Mouse (Mus musculus) liver, embryonic 11.5 days (tissue): ENCODE data around the gene Zbtb32. TPM values are rescaled to one million over a fixed set of nuclear protein-coding genes. Genes with fewer than 3 reads are reported as not detected.

Experiments used
- ATAC-seq: fragments of 200-750 bp; cut with Nextera tagmentation; replicated peaks from 2 replicates; pipeline ENCODE4 v1.8.0; 2017; ENCODE audit warnings: moderate number of reproducible peaks, mild to moderate bottlenecking, moderate TSS enrichment, moderate library complexity; ENCODE audit not compliant: low FRiP score
- DNase-seq: peaks from one replicate; pipeline ENCODE4 v3.0.0-alpha.2; 2017; ENCODE audit warnings: low spot score
- H3K27ac ChIP-seq: fragments of 300-500 bp; sonication (generic); 2 replicates; pipeline ENCODE4 v1.5.1; 2014; ENCODE audit warnings: mild to moderate bottlenecking, low read depth, low read length, control low read depth
- H3K27me3 ChIP-seq: fragments of 300-500 bp; sonication (generic); replicated peaks from 2 replicates; pipeline ENCODE4 v1.6.1; 2014; ENCODE audit warnings: low read length, mixed read lengths; ENCODE audit not compliant: control insufficient read depth, insufficient read depth
- H3K36me3 ChIP-seq: fragments of 300-500 bp; sonication (generic); 2 replicates; pipeline ENCODE4 v1.6.1; 2014; ENCODE audit warnings: mild to moderate bottlenecking, low read length, moderate library complexity, mixed read lengths; ENCODE audit not compliant: control insufficient read depth, insufficient read depth
- H3K4me1 ChIP-seq: fragments of 300-500 bp; sonication (generic); replicated peaks from 2 replicates; pipeline ENCODE4 v1.6.1; 2014; ENCODE audit warnings: low read length, mixed read lengths; ENCODE audit not compliant: control insufficient read depth, insufficient read depth
- H3K4me2 ChIP-seq: fragments of 300-500 bp; sonication (generic); 2 replicates; pipeline ENCODE4 v1.6.1; 2014; ENCODE audit warnings: mild to moderate bottlenecking, control low read depth, moderate library complexity
- H3K4me3 ChIP-seq: fragments of 300-500 bp; sonication (generic); 2 replicates; pipeline ENCODE4 v1.5.1; 2014; ENCODE audit warnings: low read depth, low read length, control low read depth
- H3K9ac ChIP-seq: fragments of 300-500 bp; sonication (generic); 2 replicates; pipeline ENCODE4 v1.6.1; 2014; ENCODE audit warnings: low read depth, low read length, control low read depth
- H3K9me3 ChIP-seq: fragments of 300-500 bp; sonication (generic); 2 replicates; pipeline ENCODE4 v1.6.1; 2016; ENCODE audit warnings: low read length, inconsistent platforms, mixed read lengths; ENCODE audit not compliant: control insufficient read depth
- WGBS: fragments of 180-500 bp; shearing (Covaris S2); extraction: QIAGEN DNeasy Blood & Tissue Kit; methylation state at CpG from one replicate; pipeline ENCODE4 v1.1.7; 2014; 5-methylcytosine and 5-hydroxymethylcytosine counted together
- polyA plus RNA-seq: library from polyadenylated mRNA; unstranded; fragments of >200 nt; fragmentation: Nextera tagmentation; extraction: Ambion mirVana; gene quantifications from 2 replicates; pipeline ENCODE4 v1.2.1, GENCODE M21; 2014

Gene Zbtb32
- polyA plus RNA-seq, 1 experiment from 2014 or later = 0.25 TPM

DNA sequence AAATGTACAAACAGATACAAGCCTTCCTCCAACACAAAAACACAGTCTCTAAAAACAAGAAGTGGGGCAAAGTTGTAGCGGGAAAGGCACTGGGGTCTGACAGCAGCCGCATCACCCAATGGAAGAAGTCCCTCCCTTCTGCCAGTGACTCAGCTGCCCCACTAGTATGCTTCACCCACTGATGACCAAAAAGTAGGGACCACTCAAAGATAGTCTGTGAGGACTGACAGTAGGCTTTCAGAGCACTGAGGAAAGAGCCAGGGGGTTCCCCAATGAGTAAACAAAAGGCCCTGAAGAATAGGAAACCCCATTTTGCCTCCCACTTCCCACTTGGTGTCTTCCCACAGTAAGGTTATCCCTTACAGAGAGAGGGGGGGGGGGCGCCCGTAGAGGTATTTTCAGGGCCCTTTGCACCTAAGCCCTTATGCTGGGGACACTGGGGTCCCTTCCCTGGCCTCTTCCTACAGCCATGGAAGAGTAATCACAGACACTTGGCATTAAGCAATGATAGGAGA, 4.1 kb downstream of the Zbtb32 start:
- Histone ChIP-seq H3K27me3 (no peaks in the 10 kb centered on the region), H3K9me3 (no peaks in the 10 kb centered on the region), H3K9ac (no peak overlapping the region), H3K36me3 (no peaks in the 10 kb centered on the region), H3K27ac (no peak overlapping the region), H3K4me1 (peaks cover 7% of the 10 kb centered on the region), H3K4me3 (no peak overlapping the region), H3K4me2 (no peak overlapping the region)
- DNase-seq (no peak), ATAC-seq (no peak)
- WGBS = 66% methylated on average over 3 of the region's 4 CpGs

DNA sequence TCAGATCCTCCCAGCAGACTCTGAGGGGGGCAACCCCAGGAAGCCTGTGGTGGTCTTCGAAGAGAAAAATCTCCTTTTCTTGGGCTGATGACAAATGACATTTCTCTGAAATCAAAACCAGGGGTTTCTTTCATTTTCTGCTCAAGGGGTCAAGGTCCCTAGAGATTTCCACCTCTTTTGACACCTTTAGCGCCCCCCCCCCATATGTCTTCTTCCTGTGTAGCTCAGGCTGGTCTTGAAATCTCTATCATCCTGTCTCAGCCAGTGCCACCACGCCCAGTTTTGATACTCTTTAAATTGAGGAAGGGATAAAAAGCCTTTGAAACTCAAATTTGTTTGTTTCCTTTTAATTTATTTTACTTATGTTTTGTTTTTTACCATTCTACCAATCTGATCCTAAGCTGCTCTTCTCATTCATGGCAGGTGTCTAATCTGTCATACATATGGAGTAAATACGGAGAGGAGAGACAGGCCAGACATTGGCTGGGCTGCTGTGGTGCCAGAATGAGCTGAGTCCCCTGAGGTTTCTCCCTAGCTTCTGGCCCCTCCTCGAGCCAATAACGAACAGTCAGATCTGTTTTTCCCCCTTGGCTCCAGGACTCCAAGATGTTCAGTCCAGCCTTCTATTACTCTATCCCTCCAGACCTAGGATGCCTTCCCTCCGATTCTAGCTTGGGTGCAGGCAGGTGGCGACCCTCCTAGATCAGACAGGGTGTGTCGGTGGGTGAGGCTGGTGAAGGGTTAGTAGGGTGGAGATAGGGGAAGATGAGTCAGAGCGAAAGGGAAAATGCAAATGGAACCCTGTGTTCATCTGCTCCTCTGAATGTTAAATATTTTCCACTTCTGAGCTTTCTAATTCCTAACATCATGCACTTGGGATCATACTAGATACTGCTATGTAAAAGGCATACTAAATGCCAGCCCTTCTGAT, 4.9 kb downstream of the Zbtb32 start:
- Histone ChIP-seq H3K4me3 (no peak overlapping the region), H3K4me1 (peaks cover 6% of the 10 kb centered on the region), H3K27ac (no peak overlapping the region), H3K4me2 (no peak overlapping the region), H3K9ac (no peak overlapping the region), H3K9me3 (no peaks in the 10 kb centered on the region), H3K36me3 (no peaks in the 10 kb centered on the region), H3K27me3 (no peaks in the 10 kb centered on the region)
- DNase-seq (no peak), ATAC-seq (no peak)
- WGBS = 63% methylated on average over 10 of the region's 10 CpGs

DNA sequence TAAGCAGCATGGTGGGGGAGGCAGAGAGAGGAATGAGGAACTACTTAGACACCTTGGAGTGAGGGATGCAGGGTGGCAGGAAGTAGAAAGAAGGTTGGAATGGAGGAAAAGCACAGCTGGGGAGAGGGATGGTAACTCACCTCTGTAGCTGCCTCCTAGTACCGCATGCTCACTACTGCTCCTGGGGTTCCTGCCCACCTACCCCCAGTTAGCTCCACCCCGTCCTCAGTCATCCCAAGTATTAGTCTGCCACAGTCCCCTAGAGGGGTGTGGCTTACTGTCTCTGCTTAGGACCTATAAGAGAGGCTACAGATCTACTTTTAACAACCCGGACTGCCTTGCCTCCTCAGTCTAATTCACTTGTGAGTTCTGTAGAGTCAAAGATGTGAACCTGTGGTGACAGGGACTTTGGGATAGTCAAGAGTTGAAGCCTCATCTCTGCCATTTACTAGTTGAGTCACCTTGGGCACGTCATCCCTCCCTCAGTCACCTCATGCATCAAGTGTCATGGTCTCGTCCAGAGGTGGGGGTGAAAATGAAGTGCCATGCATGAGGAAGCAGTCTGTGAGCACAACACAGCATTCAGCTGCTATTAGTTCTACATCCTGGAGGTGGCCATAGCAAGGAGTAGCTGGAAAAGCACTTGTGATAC, 5.8 kb downstream of the Zbtb32 start:
- Histone ChIP-seq H3K9me3 (no peaks in the 10 kb centered on the region), H3K4me1 (peaks cover 6% of the 10 kb centered on the region), H3K9ac (no peak overlapping the region), H3K27ac (no peak overlapping the region), H3K4me2 (no peak overlapping the region), H3K4me3 (no peak overlapping the region), H3K27me3 (no peaks in the 10 kb centered on the region), H3K36me3 (no peaks in the 10 kb centered on the region)
- DNase-seq (no peak), ATAC-seq (no peak)
- 48% methylated on average over 5 of the region's 5 CpGs for WGBS

DNA sequence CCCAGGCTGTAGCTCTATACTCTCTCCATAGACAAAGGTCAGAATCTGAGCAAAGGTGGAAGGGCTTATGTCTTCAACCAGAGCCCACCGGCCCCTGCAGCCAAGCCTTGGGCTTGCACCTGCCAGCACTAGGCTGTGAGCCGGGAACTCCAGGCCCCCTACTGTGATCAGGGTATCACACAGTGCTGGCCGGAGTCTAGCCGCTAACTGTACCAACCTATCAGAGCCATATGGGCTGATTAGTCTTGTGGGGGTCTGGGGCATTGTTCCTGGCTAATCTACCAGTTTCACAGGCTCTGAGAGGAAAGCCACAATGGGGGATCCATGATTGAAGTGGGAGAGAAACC, 7.1 kb downstream of the Zbtb32 start:
- no peak for DNase-seq
- no peak overlapping the region for H3K27ac ChIP-seq
- WGBS = 64% methylated on average over 4 of the region's 4 CpGs
- H3K36me3 ChIP-seq = peaks cover 5% of the 10 kb centered on the region; the same call in 1 of the 2 replicates
- no peak overlapping the region for H3K4me3 ChIP-seq
- no peak for ATAC-seq
- no peaks in the 10 kb centered on the region for H3K27me3 ChIP-seq
- H3K4me1 ChIP-seq = peaks cover 11% of the 10 kb centered on the region
- no peak overlapping the region for H3K9ac ChIP-seq
- no peak overlapping the region for H3K4me2 ChIP-seq
- no peaks in the 10 kb centered on the region for H3K9me3 ChIP-seq

DNA sequence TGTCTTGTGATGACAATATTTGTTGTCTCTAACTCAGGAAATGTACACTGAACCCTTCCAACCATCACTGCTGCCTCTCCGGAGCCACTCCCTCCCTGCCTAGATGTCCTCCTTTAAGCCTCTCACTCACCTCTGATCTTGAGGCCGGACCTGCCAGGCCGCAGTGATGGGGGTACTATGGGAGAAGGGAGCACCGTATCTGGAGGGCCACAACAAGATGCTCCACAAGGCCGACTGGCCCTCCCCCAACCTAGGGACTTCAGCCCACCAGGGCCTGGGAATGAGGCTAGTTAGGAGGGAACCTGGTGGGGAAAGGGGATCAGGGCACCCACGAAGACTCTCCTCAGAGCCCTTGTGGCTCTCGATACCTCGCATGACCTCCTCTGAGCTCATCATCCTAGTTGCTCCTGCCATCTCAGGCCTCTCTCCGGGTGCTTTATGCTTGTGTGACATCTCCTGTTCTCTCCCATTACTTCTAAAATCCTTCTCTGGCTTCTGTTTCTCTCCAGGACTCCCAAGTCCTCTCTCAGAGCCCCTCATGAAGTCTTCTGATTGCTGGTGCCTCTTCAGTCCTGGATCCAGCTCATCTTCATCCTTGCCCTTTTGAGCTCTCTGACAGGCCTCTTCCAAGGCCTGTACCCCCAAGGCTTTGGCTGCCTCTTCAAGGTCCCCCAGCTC, 7.6 kb downstream of the Zbtb32 start:
- H3K4me2 ChIP-seq = no peak overlapping the region
- no peak for ATAC-seq
- H3K9me3 ChIP-seq = no peaks in the 10 kb centered on the region
- H3K4me1 ChIP-seq = peaks cover 11% of the 10 kb centered on the region
- H3K27me3 ChIP-seq = no peaks in the 10 kb centered on the region
- no peak for DNase-seq
- no peak overlapping the region for H3K27ac ChIP-seq
- H3K4me3 ChIP-seq = no peak overlapping the region
- H3K9ac ChIP-seq = no peak overlapping the region
- WGBS = 82% methylated on average over 9 of the region's 9 CpGs
- H3K36me3 ChIP-seq = peaks cover 8% of the 10 kb centered on the region; the same call in 1 of the 2 replicates

DNA sequence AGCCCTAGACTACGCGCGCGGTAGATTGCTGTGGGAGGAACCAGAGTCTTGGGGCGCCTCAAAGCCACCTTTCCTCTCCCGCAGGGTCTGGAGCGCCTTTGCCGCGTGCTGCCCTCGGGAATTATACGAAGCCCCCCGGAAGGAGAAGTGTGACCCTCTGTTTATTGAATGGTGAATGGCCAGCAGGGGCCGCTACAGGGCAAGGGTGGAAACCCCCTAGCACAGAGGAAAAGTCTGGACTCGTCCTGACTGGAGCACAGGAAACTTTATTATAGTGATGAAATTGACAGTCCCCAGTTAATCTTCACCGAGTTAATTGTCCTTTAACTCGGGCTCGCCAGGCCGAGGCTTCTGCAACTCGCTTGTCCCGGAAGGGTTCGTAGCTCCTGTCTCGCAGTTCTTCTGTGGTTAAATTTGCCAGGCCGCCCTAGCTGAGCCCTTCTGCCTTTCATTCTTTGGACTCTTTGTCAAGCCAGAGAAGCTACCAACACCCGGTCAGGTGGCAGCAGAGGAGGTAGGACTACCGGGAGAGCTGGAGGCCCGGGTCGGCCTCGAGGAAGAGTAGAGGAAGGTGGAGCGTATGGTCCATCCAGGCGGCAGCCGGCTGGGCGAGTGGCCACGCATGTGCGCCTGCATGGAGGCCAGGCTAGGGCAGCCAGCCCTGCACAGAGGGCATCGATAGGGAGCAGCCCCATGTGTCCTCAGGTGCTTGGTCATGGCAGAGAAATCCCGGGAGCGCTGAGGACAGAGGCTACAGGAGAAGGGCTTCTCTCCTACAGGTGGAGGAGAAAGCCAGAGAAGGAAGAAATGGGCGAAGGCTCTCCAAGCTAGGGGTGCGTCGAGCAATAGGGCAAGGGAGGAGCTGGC, 9.0 kb downstream of the Zbtb32 start:
- H3K4me1 ChIP-seq = peaks cover 11% of the 10 kb centered on the region
- 32% methylated on average over 39 of the region's 40 CpGs for WGBS

DNA sequence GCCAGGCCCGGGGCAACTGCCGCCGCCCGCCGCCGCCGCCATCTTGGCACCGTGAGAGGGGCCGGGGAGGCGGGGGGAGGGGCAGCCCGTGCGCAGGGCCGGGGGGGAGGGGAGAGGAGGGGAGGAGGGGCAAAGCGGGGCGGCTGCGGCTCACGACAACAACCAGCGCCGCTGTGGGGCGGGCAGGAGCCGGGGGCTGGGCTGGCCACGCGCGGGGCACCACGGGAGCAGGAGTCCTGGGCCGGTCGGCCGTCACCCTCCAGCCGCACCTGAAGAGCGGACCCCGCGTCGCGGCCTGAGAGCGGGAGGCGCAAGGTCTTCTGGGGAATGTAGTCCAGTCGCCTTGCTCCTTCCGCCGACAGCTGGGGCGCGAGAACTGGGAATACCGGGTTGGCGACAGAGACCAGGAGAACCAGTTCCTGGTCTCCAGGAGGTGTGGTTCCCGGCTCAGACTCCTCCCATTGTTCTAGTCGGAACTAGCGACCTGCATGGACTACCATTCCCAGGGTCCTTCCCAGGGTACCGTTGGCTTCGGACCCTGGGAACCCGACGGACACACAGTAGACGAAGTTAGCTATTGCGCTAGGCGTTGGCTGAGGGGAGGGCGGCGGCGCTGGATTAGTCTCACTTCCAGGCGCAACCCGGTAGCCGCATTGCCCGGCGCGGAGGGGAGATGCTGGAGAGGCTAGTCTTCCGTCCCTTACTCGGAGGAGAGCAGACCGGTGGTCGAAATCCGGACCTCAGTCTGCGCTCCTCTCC, 9.9 kb downstream of the Zbtb32 start, which contains the start of gene Kmt2b:
Gene Kmt2b (minus strand): TSS at position 51 of the 759 bp plus-strand sequence.
- H3K4me1 ChIP-seq = peaks cover 11% of the 10 kb centered on the region
- no peaks in the 10 kb centered on the region for H3K27me3 ChIP-seq
- DNase-seq = peak; percentile 98
- H3K9ac ChIP-seq = peak within 1 kb of the TSS; percentile 99
- H3K27ac ChIP-seq = peak within 1 kb of the TSS; percentile 91
- H3K36me3 ChIP-seq = peaks cover 21% of the 10 kb centered on the region
- no peaks in the 10 kb centered on the region for H3K9me3 ChIP-seq
- H3K4me2 ChIP-seq = peak within 1 kb of the TSS; percentile 83
- peak; percentile 93 for ATAC-seq
- H3K4me3 ChIP-seq = peak within 1 kb of the TSS; percentile 96
- WGBS = under 1% methylated on average over 48 of the region's 68 CpGs

More for the DNA sequence above, 9.0 kb downstream of the Zbtb32 start:
- peak; percentile 84 for DNase-seq
- peak overlapping the region; percentile 96 for H3K4me3 ChIP-seq
- peak overlapping the region; percentile 99 for H3K9ac ChIP-seq
- peak; percentile 54 for ATAC-seq
- no peaks in the 10 kb centered on the region for H3K27me3 ChIP-seq
- no peaks in the 10 kb centered on the region for H3K9me3 ChIP-seq
- peaks cover 16% of the 10 kb centered on the region; the same call in 1 of the 2 replicates for H3K36me3 ChIP-seq
- H3K4me2 ChIP-seq = peak overlapping the region; percentile 63
- peak overlapping the region; percentile 91 for H3K27ac ChIP-seq
